Mouse (Mus musculus): Measurements from ENCODE around the gene Vcpkmt.

Gene Vcpkmt

GRCm38 (mm10) chr12:69537675-69538361 lies 45.0 kb downstream of the Vcpkmt start:
- DNase-seq (ENCODE audit: low read depth), result peak; percentile 73

GRCm38 (mm10) chr12:69537243-69537674 lies 45.6 kb downstream of the Vcpkmt start:
- peak; percentile 34 for DNase-seq (ENCODE audit: low read depth)

GRCm38 (mm10) chr12:69536616-69537242 lies 46.1 kb downstream of the Vcpkmt start:
- no peak for DNase-seq (ENCODE audit: low read depth)

- no peak for DNase-seq (ENCODE audit: low read depth)
Observed at GRCm38 (mm10) chr12:69533237-69533636, 49.6 kb downstream of the Vcpkmt start.

GRCm38 (mm10) chr12:69532530-69532929 lies 50.3 kb downstream of the Vcpkmt start:
- DNase-seq (ENCODE audit: low read depth), result no peak

- no peak for DNase-seq (ENCODE audit: low read depth)
Observed at GRCm38 (mm10) chr12:69532091-69532490, 50.7 kb downstream of the Vcpkmt start.

GRCm38 (mm10) chr12:69529694-69530403 lies 53.0 kb downstream of the Vcpkmt start:
- DNase-seq (ENCODE audit: low read depth), result no peak

GRCm38 (mm10) chr12:69528275-69529032 lies 54.4 kb downstream of the Vcpkmt start:
- no peak for DNase-seq (ENCODE audit: low read depth)
